Mouse (Mus musculus) ES-E14 (cell line): ENCODE results near the gene Golga2. TPM values are rescaled to one million over a fixed set of nuclear protein-coding genes. Genes with fewer than 3 reads are reported as not detected.

Source experiments
- DNase-seq: peaks from one replicate; pipeline ENCODE4 v3.0.0-alpha.2; 2013; ENCODE audit warnings: low read depth, low spot score
- H3K27ac ChIP-seq: 2 replicates; pipeline ENCODE4 v1.5.1; 2012; ENCODE audit warnings: low read depth, mild to moderate bottlenecking, low read length, moderate library complexity, mixed read lengths; ENCODE audit not compliant: poor library complexity, insufficient read depth, severe bottlenecking
- H3K36me3 ChIP-seq: 2 replicates; pipeline ENCODE4 v1.6.1; 2012; ENCODE audit warnings: mild to moderate bottlenecking, low read length, moderate library complexity, mixed read lengths; ENCODE audit not compliant: control insufficient read depth, poor library complexity, insufficient read depth, severe bottlenecking
- H3K4me1 ChIP-seq, 2 experiments: fragments of 150-350 bp in 1 of 2; sonication (generic) in 1 of 2; 2 replicates each; pipeline ENCODE4 v1.6.1; 2012; ENCODE audit warnings: low read length in 2 of 2, mild to moderate bottlenecking in 1 of 2, mixed read lengths in 1 of 2; ENCODE audit not compliant: control insufficient read depth in 2 of 2, insufficient read depth in 2 of 2, poor library complexity in 1 of 2
- H3K4me3 ChIP-seq, 2 experiments: fragments of 150-350 bp in 1 of 2; sonication (generic) in 1 of 2; 2 replicates each; pipeline ENCODE4 v1.5.1; 2012; ENCODE audit warnings: low read length in 2 of 2, low read depth in 1 of 2, mild to moderate bottlenecking in 1 of 2, mixed read lengths in 1 of 2; ENCODE audit not compliant: insufficient read depth in 1 of 2, poor library complexity in 1 of 2, severe bottlenecking in 1 of 2
- H3K9ac ChIP-seq: 2 replicates; pipeline ENCODE4 v1.6.1; 2012; ENCODE audit warnings: low read depth, mild to moderate bottlenecking, low read length, mixed read lengths; ENCODE audit not compliant: poor library complexity, insufficient read depth, severe bottlenecking
- H3K9me3 ChIP-seq: fragments of 150-350 bp; sonication (generic); 2 replicates; pipeline ENCODE4 v1.6.1; 2012; ENCODE audit warnings: low read depth, mild to moderate bottlenecking, low read length; ENCODE audit not compliant: control insufficient read depth, insufficient read depth
- CHD2 ChIP-seq: IDR thresholded peaks from 2 replicates; pipeline ENCODE4 v1.6.1; 2014; ENCODE audit warnings: mild to moderate bottlenecking, low read depth, low read length, inconsistent platforms
- HCFC1 ChIP-seq: IDR thresholded peaks from 2 replicates; pipeline ENCODE4 v1.6.1; 2012; ENCODE audit warnings: low read length, inconsistent platforms, borderline replicate concordance; ENCODE audit not compliant: insufficient read depth
- MAFK ChIP-seq: IDR thresholded peaks from 2 replicates; pipeline ENCODE4 v1.6.1; 2014; ENCODE audit warnings: mild to moderate bottlenecking, low read depth, low read length, inconsistent platforms; ENCODE audit not compliant: insufficient read depth
- ZC3H11A ChIP-seq: IDR thresholded peaks from 2 replicates; pipeline ENCODE4 v1.6.1; 2012; ENCODE audit warnings: low read depth, mild to moderate bottlenecking, inconsistent platforms, low read length, borderline replicate concordance
- ZNF384 ChIP-seq: IDR thresholded peaks from 2 replicates; pipeline ENCODE4 v1.6.1; 2012; ENCODE audit warnings: low read depth, low read length, inconsistent platforms
- in situ Hi-C, 2 experiments: fragments of 600-800 bp; cut with MboI; formaldehyde crosslinking; loops; one replicate each; pipeline ENCODE4 v1.15.1; 2025; ENCODE audit warnings: low sequenced_read_pairs in 2 of 2, inconsistent platforms in 1 of 2; ENCODE audit not compliant: unreplicated experiment in 2 of 2
- total RNA-seq: library from RNA; depleted of rRNA; stranded (reverse); fragments of 300-350 nt; gene quantifications from 2 replicates; pipeline ENCODE4 v1.2.3, GENCODE M21; 2012

Golga2 gene
- total RNA-seq, 1 experiment = 42.2 TPM

GRCm38 (mm10) chr2:32351471-32351961 lies 64.3 kb downstream of the Golga2 start:
- Histone ChIP-seq H3K4me1 (peaks cover 6 to 37% of the 10 kb centered on the region in 2 experiments; a peak in 3 of 4 replicates), H3K4me3 (0 out of 4 replicates have a peak overlapping the region, but pooled peaks of 1 of the 2 experiments have one; percentile 75), H3K36me3 (no peaks in the 10 kb centered on the region), H3K27ac (no peak overlapping the region), H3K9ac (no peak overlapping the region), H3K9me3 (no peaks in the 10 kb centered on the region)
- no peak for DNase-seq
- TF ChIP-seq CHD2 (no peak), ZC3H11A (no peak), MAFK (no peak), HCFC1 (no peak)
- in situ Hi-C loops = no loop called here

- H3K4me3 ChIP-seq = peak within 1 kb of the TSS; percentile 75 to 81
- no peak for DNase-seq
- in situ Hi-C loops = no loop called here
- TF ChIP-seq CHD2 = no peak
- no peak for TF ChIP-seq MAFK
- TF ChIP-seq HCFC1 = no peak
- no peak for TF ChIP-seq ZNF384
- no peak for TF ChIP-seq ZC3H11A
- H3K9ac ChIP-seq = peak within 1 kb of the TSS; percentile 78
- no peak within 1 kb of the TSS for H3K27ac ChIP-seq
- H3K4me1 ChIP-seq = peaks cover 6 to 37% of the 10 kb centered on the region in 2 experiments; a peak in 3 of 4 replicates
- no peaks in the 10 kb centered on the region for H3K9me3 ChIP-seq
- no peaks in the 10 kb centered on the region for H3K36me3 ChIP-seq
Observed at GRCm38 (mm10) chr2:32352151-32353006, 65.2 kb downstream of the Golga2 start, which contains the start of gene Ciz1. Gene Ciz1, plus strand, starts transcription at chr2:32352327.

GRCm38 (mm10) chr2:32353007-32353542 lies 65.9 kb downstream of the Golga2 start, which contains the start of gene Dnm1:
Gene Dnm1, minus strand, starts transcription at chr2:32353338.
- no peak for TF ChIP-seq ZC3H11A
- TF ChIP-seq HCFC1 = peak; percentile 86
- H3K4me3 ChIP-seq = peak within 1 kb of the TSS; percentile 75 to 81
- H3K4me1 ChIP-seq = peaks cover 6 to 37% of the 10 kb centered on the region in 2 experiments; a peak in 3 of 4 replicates
- H3K36me3 ChIP-seq = no peaks in the 10 kb centered on the region
- DNase-seq = peak; percentile 69
- no peaks in the 10 kb centered on the region for H3K9me3 ChIP-seq
- peak within 1 kb of the TSS; percentile 78 for H3K9ac ChIP-seq
- in situ Hi-C loops = no loop called here
- no peak within 1 kb of the TSS for H3K27ac ChIP-seq

DNA sequence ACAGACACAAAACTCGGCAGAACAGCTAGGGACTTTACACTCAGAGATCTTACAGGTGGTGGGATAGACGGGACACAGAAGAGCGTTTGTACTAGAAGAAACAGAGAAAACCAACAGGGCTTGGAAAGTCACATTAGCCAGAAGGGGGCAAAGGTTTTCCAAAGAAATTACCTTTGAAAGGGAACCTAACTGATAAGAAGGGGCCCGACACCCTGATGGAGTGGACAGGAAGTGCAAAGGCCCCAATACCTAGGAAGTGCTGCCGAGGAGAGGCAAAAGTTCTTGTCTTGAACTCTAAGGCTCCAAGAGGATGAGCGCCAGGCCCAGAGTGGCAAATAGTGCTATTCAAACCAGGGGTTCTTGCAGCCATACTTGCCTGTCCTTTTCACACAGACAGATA lies 66.7 kb downstream of the Golga2 start:
- Histone ChIP-seq H3K9me3 (no peaks in the 10 kb centered on the region), H3K27ac (no peak overlapping the region), H3K4me1 (peaks cover 6 to 30% of the 10 kb centered on the region in 2 experiments; a peak in 3 of 4 replicates), H3K9ac (no peak overlapping the region), H3K4me3 (no peak overlapping the region), H3K36me3 (no peaks in the 10 kb centered on the region)
- in situ Hi-C loops = no loop called here
- TF ChIP-seq HCFC1 = no peak
- no peak for TF ChIP-seq ZNF384
- TF ChIP-seq CHD2 = no peak
- TF ChIP-seq MAFK = no peak
- no peak for TF ChIP-seq ZC3H11A
- DNase-seq = no peak
